Mouse (Mus musculus) heart, postnatal 4 days (tissue): ENCODE results near the gene Mettl1. TPM values are rescaled to one million over a fixed set of nuclear protein-coding genes. Genes with fewer than 3 reads are reported as not detected.
A peak's percentile ranks its signal among the peaks of the same experiment; 100 is the strongest.

ENCODE experiments used
- DNase-seq: peaks from one replicate; pipeline ENCODE4 v3.0.0; 2021
- total RNA-seq, 2 experiments: library from RNA; stranded (reverse); gene quantifications; 2 replicates each; pipeline ENCODE4 v1.2.3; 2021

Mettl1 gene
- 10 to 100 TPM; 11.5 TPM for total RNA-seq

GRCm38 (mm10) chr10:127041274-127041766, at the start of gene Mettl1, which contains the start of gene Eef1akmt3:
Gene Mettl1 (plus strand): TSS chr10:127041414.
Gene Eef1akmt3 (minus strand): TSS chr10:127041513.
- DNase-seq: peak; percentile 36

- no peak for DNase-seq
Observed at GRCm38 (mm10) chr10:126991676-126992075, 49.5 kb upstream of the Mettl1 start.

- DNase-seq: no peak
Observed at GRCm38 (mm10) chr10:126993621-126994020, 47.6 kb upstream of the Mettl1 start.

- no peak for DNase-seq
Observed at GRCm38 (mm10) chr10:126997340-126998113, 43.7 kb upstream of the Mettl1 start.

- DNase-seq: no peak
Observed at GRCm38 (mm10) chr10:127000529-127000928, 40.7 kb upstream of the Mettl1 start, which contains the start of gene Avil. Gene Avil (plus strand): TSS chr10:127000709.

- no peak for DNase-seq
Observed at GRCm38 (mm10) chr10:127001297-127001696, 39.9 kb upstream of the Mettl1 start.

GRCm38 (mm10) chr10:127002056-127002455, 39.2 kb upstream of the Mettl1 start:
- no peak for DNase-seq

GRCm38 (mm10) chr10:127002765-127003164, 38.4 kb upstream of the Mettl1 start:
- no peak for DNase-seq

GRCm38 (mm10) chr10:127003334-127003733, 37.9 kb upstream of the Mettl1 start:
- DNase-seq: no peak

- DNase-seq: no peak
Observed at GRCm38 (mm10) chr10:127003806-127004205, 37.4 kb upstream of the Mettl1 start.

- peak; percentile 49 for DNase-seq
Observed at GRCm38 (mm10) chr10:127016488-127016887, 24.7 kb upstream of the Mettl1 start.

- no peak for DNase-seq
Observed at GRCm38 (mm10) chr10:127017071-127017470, 24.1 kb upstream of the Mettl1 start.

GRCm38 (mm10) chr10:127018422-127018821, 22.8 kb upstream of the Mettl1 start:
- DNase-seq: no peak

- DNase-seq: peak; percentile 96
Observed at GRCm38 (mm10) chr10:127030336-127031296, 10.6 kb upstream of the Mettl1 start, which contains the start of gene Tsfm. Gene Tsfm (minus strand): TSS chr10:127030840.

- no peak for DNase-seq
Observed at GRCm38 (mm10) chr10:127033301-127033741, 7.9 kb upstream of the Mettl1 start.

- no peak for DNase-seq
Observed at GRCm38 (mm10) chr10:127036273-127036672, 4.9 kb upstream of the Mettl1 start.

- no peak for DNase-seq
Observed at GRCm38 (mm10) chr10:127037641-127038040, 3.6 kb upstream of the Mettl1 start.

- DNase-seq: no peak
Observed at GRCm38 (mm10) chr10:127040569-127041214, 522 bp upstream of the Mettl1 start.

- peak; percentile 91 for DNase-seq
Observed at GRCm38 (mm10) chr10:127041774-127042338, 642 bp downstream of the Mettl1 start.

GRCm38 (mm10) chr10:127042468-127043115, 1.4 kb downstream of the Mettl1 start:
- DNase-seq: no peak

- no peak for DNase-seq
Observed at GRCm38 (mm10) chr10:127043187-127043586, 2.0 kb downstream of the Mettl1 start.
